Mouse (Mus musculus) hindbrain, embryonic 10.5 days (tissue): Measurements from ENCODE around the gene Tmem88. TPM values are rescaled to one million over a fixed set of nuclear protein-coding genes. Genes with fewer than 3 reads are reported as not detected.

Experiments
- DNase-seq: peaks from one replicate; pipeline ENCODE4 v3.0.0-alpha.2; 2017; ENCODE audit warnings: low spot score
- H3K27ac ChIP-seq: fragments of 300-500 bp; sonication (generic); 2 replicates; pipeline ENCODE4 v1.5.1; 2016; ENCODE audit warnings: mild to moderate bottlenecking, moderate library complexity
- H3K27me3 ChIP-seq: fragments of 300-500 bp; sonication (generic); 2 replicates; pipeline ENCODE4 v1.6.1; 2016; ENCODE audit warnings: mild to moderate bottlenecking; ENCODE audit not compliant: poor library complexity, insufficient read depth, severe bottlenecking
- H3K36me3 ChIP-seq: fragments of 300-500 bp; sonication (generic); 2 replicates; pipeline ENCODE4 v1.6.1; 2016; ENCODE audit warnings: mild to moderate bottlenecking, moderate library complexity
- H3K4me1 ChIP-seq: fragments of 300-500 bp; sonication (generic); replicated peaks from 2 replicates; pipeline ENCODE4 v1.6.1; 2016; ENCODE audit warnings: mild to moderate bottlenecking
- H3K4me3 ChIP-seq: fragments of 300-500 bp; sonication (generic); 2 replicates; pipeline ENCODE4 v1.5.1; 2016; ENCODE audit warnings: mild to moderate bottlenecking, moderate library complexity
- H3K9me3 ChIP-seq: fragments of 300-500 bp; sonication (generic); 2 replicates; pipeline ENCODE4 v1.6.1; 2016; ENCODE audit warnings: mild to moderate bottlenecking, moderate library complexity
- WGBS: fragments of 180-500 bp; shearing (Covaris S2); methylation state at CpG from one replicate; pipeline ENCODE4 v1.1.7; 2016; 5-methylcytosine and 5-hydroxymethylcytosine counted together
- polyA plus RNA-seq: library from polyadenylated mRNA; unstranded; fragments of >200 nt; fragmentation: Nextera tagmentation; extraction: Ambion mirVana; gene quantifications from 2 replicates; pipeline ENCODE4 v1.2.1, GENCODE M21; 2016

The Tmem88 gene
- polyA plus RNA-seq, 1 experiment from 2014 or later = 22.1 TPM

DNA sequence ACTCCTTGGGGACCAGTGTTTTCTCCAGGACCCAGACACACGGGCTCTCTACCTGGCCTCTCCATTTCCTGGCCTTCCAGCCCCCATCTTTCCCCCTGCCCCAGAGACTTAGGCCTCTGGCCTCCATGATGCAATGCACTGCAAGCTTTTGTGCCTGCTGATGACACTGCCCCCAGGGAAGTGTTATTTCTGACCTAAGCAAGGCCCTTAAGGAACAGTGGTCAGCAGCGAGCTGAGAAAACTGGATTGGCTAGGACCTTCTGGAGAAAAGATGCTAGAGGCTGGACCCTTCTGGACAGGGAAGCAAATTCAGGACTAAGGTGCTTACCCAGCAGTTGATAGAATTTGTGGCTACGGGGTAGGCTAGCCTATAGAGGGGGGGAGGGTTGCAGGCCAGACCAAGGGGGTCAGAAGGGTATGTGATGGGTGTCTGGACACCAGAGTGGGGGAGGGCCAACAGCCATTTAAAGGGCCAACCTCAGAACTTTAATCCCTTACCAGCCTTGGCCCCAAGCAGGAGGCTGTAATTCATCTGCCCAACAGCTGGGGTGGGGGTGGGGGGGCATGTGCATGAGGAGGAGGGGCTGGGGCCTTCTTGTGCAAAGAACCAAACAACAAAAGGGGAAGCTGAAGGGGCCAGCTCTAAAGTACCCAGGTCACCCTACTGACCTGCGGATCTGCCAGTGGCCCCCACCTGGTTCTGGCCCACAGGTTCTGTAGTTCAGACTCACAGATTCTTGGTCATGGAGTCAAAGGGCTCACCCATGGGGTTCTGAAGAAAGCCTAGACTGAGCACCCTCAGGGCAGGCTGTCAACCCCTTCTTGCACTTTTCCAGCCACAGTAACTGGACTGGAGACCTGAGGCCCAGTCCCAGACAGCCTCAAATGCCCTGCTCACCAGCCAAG, 16.6 kb upstream of the Tmem88 start:
- H3K4me3 ChIP-seq = peak overlapping the region; percentile 82
- H3K27me3 ChIP-seq = no peaks in the 10 kb centered on the region
- H3K27ac ChIP-seq = peak overlapping the region; percentile 99
- no peaks in the 10 kb centered on the region for H3K9me3 ChIP-seq
- H3K4me1 ChIP-seq = peaks cover 93% of the 10 kb centered on the region
- WGBS = 18% methylated on average over 4 of the region's 4 CpGs
- DNase-seq = peak; percentile 55
- H3K36me3 ChIP-seq = peaks cover 26% of the 10 kb centered on the region

DNA sequence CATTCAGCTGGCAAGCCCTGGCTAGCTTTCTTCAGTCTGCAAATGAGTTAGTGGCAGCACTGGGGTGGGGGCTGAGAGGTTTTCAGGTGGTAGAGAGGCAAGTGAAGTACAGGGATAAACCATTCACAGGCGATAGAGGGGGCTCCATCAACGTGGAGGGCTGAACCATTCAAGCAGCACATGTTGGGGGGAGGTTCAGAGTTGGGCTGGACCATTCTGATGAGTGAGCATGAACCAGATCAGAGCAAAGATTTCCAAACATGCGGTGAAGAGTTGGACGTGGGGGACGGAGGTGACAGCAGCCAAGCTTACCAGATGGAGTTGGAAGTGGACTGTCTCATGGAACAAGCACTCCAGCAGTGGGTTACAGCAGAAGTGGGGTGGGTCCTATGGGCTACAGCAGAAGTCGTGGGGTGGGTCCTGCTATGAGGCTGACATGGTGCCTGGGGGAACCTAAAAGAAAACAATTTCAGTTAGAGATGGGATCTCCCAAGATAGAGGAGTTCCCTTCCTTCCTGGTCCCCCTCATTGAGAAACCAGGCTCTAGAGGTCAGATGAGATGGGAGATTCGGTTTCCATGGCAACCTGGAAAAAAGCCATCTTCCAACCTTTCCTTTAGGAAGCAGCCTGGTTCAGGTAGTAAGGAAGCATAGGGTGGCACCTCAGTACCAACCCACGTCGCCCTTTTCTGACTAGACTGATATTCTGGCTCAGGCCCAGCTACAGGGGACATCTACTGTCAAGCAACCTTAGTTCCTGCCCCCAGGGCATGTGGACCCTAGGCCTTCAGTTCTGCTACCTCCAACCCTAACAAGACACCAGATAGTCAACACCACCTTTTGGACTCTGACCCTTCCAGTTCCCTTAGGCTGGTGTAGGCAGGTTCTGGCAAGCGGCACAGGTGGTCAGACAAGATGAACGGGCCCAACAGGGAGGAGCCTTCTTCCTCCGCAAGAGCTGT, 15.5 kb upstream of the Tmem88 start, which contains the start of gene Kdm6b:
Kdm6b (minus strand) TSS at position 455 of the 961 bp plus-strand sequence.
- peaks cover 92% of the 10 kb centered on the region for H3K4me1 ChIP-seq
- H3K27ac ChIP-seq = peak within 1 kb of the TSS; percentile 99
- no peaks in the 10 kb centered on the region for H3K9me3 ChIP-seq
- peaks cover 26% of the 10 kb centered on the region for H3K36me3 ChIP-seq
- H3K27me3 ChIP-seq = no peaks in the 10 kb centered on the region
- DNase-seq = peak; percentile 52
- peak within 1 kb of the TSS; percentile 82 for H3K4me3 ChIP-seq
- WGBS = 44% methylated on average over 12 of the region's 12 CpGs

GRCm38 (mm10) chr11:69412548-69412947, 14.5 kb upstream of the Tmem88 start:
- no peak for DNase-seq
- H3K27ac ChIP-seq = peak overlapping the region; percentile 99
- WGBS = 63% methylated on average over 7 of the region's 7 CpGs
- H3K9me3 ChIP-seq = no peaks in the 10 kb centered on the region
- H3K4me1 ChIP-seq = peaks cover 92% of the 10 kb centered on the region
- H3K4me3 ChIP-seq = peak overlapping the region; percentile 82
- no peaks in the 10 kb centered on the region for H3K27me3 ChIP-seq
- peaks cover 35% of the 10 kb centered on the region for H3K36me3 ChIP-seq

DNA sequence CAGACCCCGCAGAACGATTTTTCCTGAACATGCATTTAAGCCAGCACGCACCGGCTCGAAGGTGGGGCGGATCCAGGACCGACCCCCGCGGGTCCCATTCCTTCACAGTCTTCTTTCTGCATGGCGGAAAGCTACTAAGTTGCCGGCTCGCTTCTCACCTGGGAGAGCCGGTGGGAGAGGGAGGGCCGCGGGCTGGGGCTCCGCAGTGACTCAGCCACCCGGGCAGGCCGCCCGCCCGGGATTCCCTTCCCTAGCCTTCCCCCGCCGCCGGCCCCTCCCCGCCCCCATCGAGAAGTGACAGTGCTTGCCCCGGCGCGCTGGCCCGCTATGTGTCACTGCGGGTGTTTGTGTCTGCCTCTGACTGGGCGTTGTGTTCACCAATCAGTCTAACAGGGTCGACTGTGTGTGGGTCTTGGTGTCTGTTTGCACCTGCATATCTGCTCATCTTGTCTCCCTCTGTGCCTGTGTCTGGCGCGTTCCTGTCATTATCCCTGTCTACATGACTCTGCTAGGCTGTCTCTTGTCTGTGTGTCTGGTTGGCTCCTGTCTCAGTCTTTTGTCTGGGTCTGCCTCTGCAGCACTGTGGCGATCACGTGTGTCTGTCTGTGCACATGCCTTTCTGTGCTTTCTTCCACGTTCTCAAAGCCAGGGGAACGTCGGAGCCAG, 13.6 kb upstream of the Tmem88 start:
- DNase-seq = peak; percentile 66
- under 1% methylated on average over 39 of the region's 39 CpGs for WGBS
- H3K4me1 ChIP-seq = peaks cover 86% of the 10 kb centered on the region
- peaks cover 44% of the 10 kb centered on the region for H3K36me3 ChIP-seq
- H3K27ac ChIP-seq = peak overlapping the region; percentile 99
- no peaks in the 10 kb centered on the region for H3K9me3 ChIP-seq
- no peaks in the 10 kb centered on the region for H3K27me3 ChIP-seq
- H3K4me3 ChIP-seq = peak overlapping the region; percentile 82

- Histone ChIP-seq H3K36me3 (peaks cover 50% of the 10 kb centered on the region), H3K4me1 (peaks cover 81% of the 10 kb centered on the region), H3K27ac (peak overlapping the region; percentile 99), H3K4me3 (peak overlapping the region; percentile 82), H3K27me3 (no peaks in the 10 kb centered on the region), H3K9me3 (no peaks in the 10 kb centered on the region)
- DNase-seq = peak; percentile 97
- 0% methylated on average over 26 of the region's 26 CpGs for WGBS
These were observed 13.1 kb upstream of the Tmem88 start for GRCm38 (mm10) chr11:69411073-69411535.

- Histone ChIP-seq H3K27me3 (no peaks in the 10 kb centered on the region), H3K9me3 (no peaks in the 10 kb centered on the region), H3K4me3 (peak overlapping the region; percentile 82), H3K4me1 (peaks cover 75% of the 10 kb centered on the region), H3K27ac (peak overlapping the region; percentile 99), H3K36me3 (peaks cover 56% of the 10 kb centered on the region)
- WGBS = under 1% methylated on average over 41 of the region's 41 CpGs
- no peak for DNase-seq
These were observed 12.5 kb upstream of the Tmem88 start for GRCm38 (mm10) chr11:69410310-69411072.

DNA sequence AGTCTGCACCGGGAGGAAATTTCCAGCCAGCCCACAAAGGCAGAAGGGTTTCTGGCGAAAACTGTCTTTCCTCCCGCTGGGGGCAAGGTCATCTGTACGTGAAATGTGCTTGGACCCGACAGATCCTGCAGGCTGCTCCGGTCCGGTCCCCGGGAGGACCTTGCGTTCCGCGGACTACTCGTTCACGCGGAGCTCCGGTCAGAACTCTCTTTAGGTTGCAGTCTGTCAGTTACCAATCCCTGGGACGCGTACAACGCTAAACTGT, 11.9 kb upstream of the Tmem88 start:
- DNase-seq = no peak
- under 1% methylated on average over 18 of the region's 18 CpGs for WGBS
- Histone ChIP-seq H3K4me1 (peaks cover 70% of the 10 kb centered on the region), H3K9me3 (no peaks in the 10 kb centered on the region), H3K27ac (peak overlapping the region; percentile 99), H3K27me3 (no peaks in the 10 kb centered on the region), H3K4me3 (peak overlapping the region; percentile 82), H3K36me3 (peaks cover 61% of the 10 kb centered on the region)

DNA sequence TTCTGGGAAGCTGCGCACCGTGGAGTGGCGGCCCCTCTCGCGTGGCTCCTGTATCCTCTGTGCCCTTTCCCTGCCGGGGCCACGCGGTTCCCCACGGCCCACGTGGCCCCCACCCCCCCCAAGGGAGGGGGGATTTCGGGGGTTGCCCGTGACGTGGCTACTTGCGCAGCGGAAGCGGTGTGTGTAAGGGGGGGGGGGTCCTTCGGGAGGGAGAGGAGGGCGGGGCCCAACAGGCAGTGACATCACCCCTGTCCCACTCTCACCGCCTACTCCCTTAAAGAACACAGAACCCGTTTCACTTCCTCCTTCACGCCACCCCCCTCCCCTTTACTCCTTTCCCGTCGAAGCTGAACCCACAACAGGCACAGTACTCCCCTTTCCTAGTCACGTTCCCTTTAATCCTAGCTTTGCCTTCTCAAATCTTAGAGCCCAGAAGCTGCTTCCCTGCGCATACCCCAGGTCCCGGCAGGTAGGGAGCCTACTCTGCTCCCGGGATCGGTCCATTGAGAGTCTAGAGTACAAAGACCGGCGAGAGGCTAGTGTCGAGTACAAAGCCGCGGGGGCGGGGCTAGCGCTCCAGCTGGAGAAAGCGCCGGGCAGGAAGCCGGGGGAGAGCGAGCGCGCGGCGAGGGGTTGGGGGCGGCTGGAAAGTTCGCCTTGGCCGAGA, 11.5 kb upstream of the Tmem88 start:
- WGBS = under 1% methylated on average over 46 of the region's 46 CpGs
- Histone ChIP-seq H3K9me3 (no peaks in the 10 kb centered on the region), H3K36me3 (peaks cover 66% of the 10 kb centered on the region), H3K4me1 (peaks cover 66% of the 10 kb centered on the region), H3K4me3 (peak overlapping the region; percentile 82), H3K27me3 (no peaks in the 10 kb centered on the region), H3K27ac (peak overlapping the region; percentile 99)
- peak; percentile 89 for DNase-seq

DNA sequence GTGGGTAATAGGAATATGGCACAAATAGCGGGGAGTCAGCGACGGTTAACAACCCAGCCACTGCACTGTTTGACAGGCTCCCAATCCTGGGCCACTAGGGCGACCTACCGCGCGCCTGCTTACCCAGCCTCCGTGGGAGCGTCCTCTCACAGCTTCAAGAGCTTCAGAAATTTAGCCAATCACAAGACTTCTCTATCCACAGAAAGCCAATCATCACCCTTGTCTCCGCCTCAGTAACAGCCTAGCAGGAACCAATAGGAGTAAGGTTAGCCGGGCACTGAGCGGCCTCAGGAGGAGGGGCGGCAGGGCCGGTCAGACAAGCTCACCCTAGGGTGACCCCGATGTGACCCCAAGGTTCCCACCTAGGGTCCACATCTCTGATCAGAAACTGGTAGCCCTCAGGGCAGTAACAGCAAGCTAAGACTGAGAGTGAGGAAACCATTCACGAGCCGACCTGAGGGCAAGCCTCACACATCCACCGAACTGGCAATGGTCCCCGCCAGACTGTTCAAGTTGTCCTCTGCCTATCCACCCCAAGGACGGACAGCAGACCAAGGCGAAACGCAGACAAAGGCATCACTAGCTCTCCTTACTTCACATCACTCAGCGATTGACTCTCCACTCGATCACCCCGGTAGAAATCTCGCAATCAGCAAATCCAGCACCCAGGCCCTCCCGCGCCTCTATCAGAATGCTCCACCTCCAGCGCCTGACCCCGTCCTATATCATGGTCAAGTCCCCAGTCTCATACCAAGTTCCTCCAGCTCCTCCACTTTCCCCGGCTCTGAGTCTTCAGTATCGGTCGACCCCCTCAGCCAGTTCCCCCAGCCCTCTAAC, 10.7 kb upstream of the Tmem88 start:
- H3K4me3 ChIP-seq = peak overlapping the region; percentile 82
- H3K4me1 ChIP-seq = peaks cover 58% of the 10 kb centered on the region
- under 1% methylated on average over 33 of the region's 33 CpGs for WGBS
- no peaks in the 10 kb centered on the region for H3K27me3 ChIP-seq
- H3K9me3 ChIP-seq = no peaks in the 10 kb centered on the region
- peak; percentile 86 for DNase-seq
- peaks cover 70% of the 10 kb centered on the region for H3K36me3 ChIP-seq
- H3K27ac ChIP-seq = peak overlapping the region; percentile 99

DNA sequence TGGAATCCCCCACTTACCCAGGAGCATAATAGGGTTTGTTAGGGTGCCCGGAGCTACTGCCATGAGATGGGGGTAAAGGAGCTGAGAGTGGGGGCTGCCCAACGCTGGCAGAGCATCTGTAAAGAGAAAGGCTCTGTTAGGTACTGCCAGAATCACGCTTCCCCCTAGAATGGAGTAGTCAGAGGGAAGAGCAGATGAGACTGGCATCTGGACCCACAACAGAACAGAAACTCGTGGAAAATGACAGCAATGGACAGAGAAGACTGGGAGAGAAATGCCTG, 9.6 kb upstream of the Tmem88 start:
- Histone ChIP-seq H3K9me3 (no peaks in the 10 kb centered on the region), H3K4me3 (peak overlapping the region; percentile 82), H3K4me1 (peaks cover 47% of the 10 kb centered on the region), H3K36me3 (peaks cover 70% of the 10 kb centered on the region), H3K27ac (peak overlapping the region; percentile 99; the same call in 1 of the 2 replicates), H3K27me3 (no peaks in the 10 kb centered on the region)
- no peak for DNase-seq
- WGBS = 88% methylated on average over 4 of the region's 4 CpGs
